Mouse (Mus musculus): ENCODE results near the gene Afap1l2.

GRCm38 (mm10) chr19:57003460-57003810 lies 4.6 kb downstream of the Afap1l2 start:
- TF ChIP-seq CTCF (IDR thresholded peaks at IDR 0.05; ENCODE audit: low read depth, low read length) (no peak), POLR2A (IDR thresholded peaks at IDR 0.05; ENCODE audit: extremely low read depth, insufficient read depth, low read length) (no peak)
